ENCODE assay signal across 8 mouse cellular contexts in genomic region chrX:48257011-48257410, GRCm38 (mm10). TPM values are rescaled to one million over a fixed set of nuclear protein-coding genes. Genes with fewer than 3 reads are reported as not detected.
DNase-seq lines count a peak whose midpoint lies in the region; ATAC-seq and TF ChIP-seq lines count a peak whose summit lies in the region.

No protein-coding gene starts in this region.

- H3K4me3 ChIP-seq in kidney, embryonic 16.5 days (ENCODE audit: low read length): peak overlapping the region; percentile 65
- peak overlapping the region; percentile 63 for H3K4me3 ChIP-seq in embryonic facial prominence, embryonic 10.5 days
- H3K4me3 ChIP-seq in hindbrain, postnatal 0 days (ENCODE audit: low read length): peak overlapping the region; percentile 48
- peak overlapping the region; percentile 54 for H3K4me3 ChIP-seq in midbrain, embryonic 15.5 days

- no peak for TF ChIP-seq CTCF in hindbrain, postnatal 0 days (IDR thresholded peaks at IDR 0.05; ENCODE audit: low read depth)

- H3K4me1 ChIP-seq in kidney, embryonic 16.5 days (ENCODE audit: insufficient read depth, low read length): no peaks in the 10 kb centered on the region; the same call in 1 of the 2 replicates
- H3K4me1 ChIP-seq in embryonic facial prominence, embryonic 10.5 days: peaks cover 4% of the 10 kb centered on the region; the same call in 1 of the 2 replicates
- no peaks in the 10 kb centered on the region for H3K4me1 ChIP-seq in hindbrain, postnatal 0 days (ENCODE audit: insufficient read depth, low read length)
- H3K4me1 ChIP-seq in midbrain, embryonic 15.5 days: peaks cover 5% of the 10 kb centered on the region

- 22% methylated on average over 16 of the region's 16 CpGs for WGBS in kidney, embryonic 16.5 days
- WGBS in embryonic facial prominence, embryonic 10.5 days: 19% methylated on average over 16 of the region's 16 CpGs
- WGBS in hindbrain, postnatal 0 days: 18% methylated on average over 16 of the region's 16 CpGs
- 21% methylated on average over 16 of the region's 16 CpGs for WGBS in midbrain, embryonic 15.5 days

- H3K9me3 ChIP-seq in kidney, embryonic 16.5 days (ENCODE audit: low read length): no peaks in the 10 kb centered on the region
- no peaks in the 10 kb centered on the region for H3K9me3 ChIP-seq in embryonic facial prominence, embryonic 10.5 days
- H3K9me3 ChIP-seq in hindbrain, postnatal 0 days (ENCODE audit: low read length): no peaks in the 10 kb centered on the region
- H3K9me3 ChIP-seq in midbrain, embryonic 15.5 days: no peaks in the 10 kb centered on the region

- H3K27ac ChIP-seq in kidney, embryonic 16.5 days (ENCODE audit: low read length): peak overlapping the region; percentile 26; the same call in 1 of the 2 replicates
- H3K27ac ChIP-seq in embryonic facial prominence, embryonic 10.5 days (replicated peaks): no peak overlapping the region
- no peak overlapping the region for H3K27ac ChIP-seq in hindbrain, postnatal 0 days
- H3K27ac ChIP-seq in midbrain, embryonic 15.5 days: 0 out of 2 replicates have a peak overlapping the region, but pooled peaks have one; percentile 53

- H3K36me3 ChIP-seq in kidney, embryonic 16.5 days (ENCODE audit: insufficient read depth, low read length): no peaks in the 10 kb centered on the region
- peaks cover 29% of the 10 kb centered on the region for H3K36me3 ChIP-seq in embryonic facial prominence, embryonic 10.5 days (replicated peaks)
- no peaks in the 10 kb centered on the region for H3K36me3 ChIP-seq in hindbrain, postnatal 0 days (ENCODE audit: insufficient read depth, low read length)
- no peaks in the 10 kb centered on the region for H3K36me3 ChIP-seq in midbrain, embryonic 15.5 days (replicated peaks)

- DNase-seq in kidney, adult 18-20 months: no peak
- DNase-seq in embryonic facial prominence, embryonic 10.5 days (ENCODE audit: low spot score): no peak
- peak; percentile 2 for DNase-seq in hindbrain, postnatal 0 days (ENCODE audit: low spot score)
- DNase-seq in urinary bladder, postnatal 36 days (ENCODE audit: low spot score in 2 of 2): no peak
- no peak for DNase-seq in urinary bladder, postnatal 10 days (ENCODE audit: low spot score)

- peak; percentile 10; the same call in 1 of the 2 replicates for ATAC-seq in kidney, embryonic 16.5 days (ENCODE audit: low FRiP score, low TSS enrichment)
- peak; percentile 16; the same call in 1 of the 2 replicates for ATAC-seq in hindbrain, postnatal 0 days
- ATAC-seq in midbrain, embryonic 15.5 days (replicated peaks): peak; percentile 35; the same call in 1 of the 2 replicates
- no peak for ATAC-seq in inflammation-experienced regulatory T-cells, adult 6 months

- H3K27me3 ChIP-seq in kidney, embryonic 16.5 days (ENCODE audit: insufficient read depth, low read length): no peaks in the 10 kb centered on the region
- H3K27me3 ChIP-seq in embryonic facial prominence, embryonic 10.5 days (replicated peaks; ENCODE audit: low read depth, poor library complexity, severe bottlenecking): no peaks in the 10 kb centered on the region
- no peaks in the 10 kb centered on the region for H3K27me3 ChIP-seq in hindbrain, postnatal 0 days (ENCODE audit: insufficient read depth, low read length)
- no peaks in the 10 kb centered on the region for H3K27me3 ChIP-seq in midbrain, embryonic 15.5 days (replicated peaks)

- H3K9ac ChIP-seq in kidney, embryonic 16.5 days (replicated peaks; ENCODE audit: low read length): peak overlapping the region; percentile 57
- H3K9ac ChIP-seq in hindbrain, postnatal 0 days (replicated peaks; ENCODE audit: low read length): peak overlapping the region; percentile 33; the same call in 1 of the 2 replicates
- peak overlapping the region; percentile 29; the same call in 1 of the 2 replicates for H3K9ac ChIP-seq in midbrain, embryonic 15.5 days

- peak overlapping the region; percentile 58 for H3K4me2 ChIP-seq in kidney, embryonic 16.5 days (replicated peaks; ENCODE audit: low read depth, low read length)
- H3K4me2 ChIP-seq in hindbrain, postnatal 0 days (ENCODE audit: low read depth, low read length): peak overlapping the region; percentile 57
- peak overlapping the region; percentile 58 for H3K4me2 ChIP-seq in midbrain, embryonic 15.5 days

RNA-seq across cellular contexts. Expression of gene Utp14a, which starts 0.3 kb away (rescaled TPM):
- polyA plus RNA-seq in kidney, embryonic 16.5 days (2015; fragmentation: Nextera tagmentation; extraction: Ambion mirVana): 15.6 and 17.8 TPM in 2 replicates
- polyA plus RNA-seq in embryonic facial prominence, embryonic 10.5 days (2016; fragmentation: Nextera tagmentation; extraction: Ambion mirVana): 22.3 and 22.8 TPM in 2 replicates
- 2.8 and 5.8 TPM in 2 replicates for total RNA-seq in hindbrain, postnatal 0 days (2014; rRNA removed)
- polyA plus RNA-seq in hindbrain, postnatal 0 days (2015; fragmentation: Nextera tagmentation; extraction: Ambion mirVana): 12.7 and 13.8 TPM in 2 replicates
- polyA plus RNA-seq in midbrain, embryonic 15.5 days (2015; fragmentation: Nextera tagmentation; extraction: Ambion mirVana): 13.3 and 16.0 TPM in 2 replicates
- polyA plus RNA-seq in inflammation-experienced regulatory T-cells, adult 6 months (2017; shearing (Covaris generic)): 10 to 100 TPM; 24.0 to 33.2 (median 31.7) TPM

RNA-seq across cellular contexts. Expression of gene Zdhhc9, which starts 48.3 kb away (rescaled TPM):
- 4.2 and 4.8 TPM in 2 replicates for polyA plus RNA-seq in kidney, embryonic 16.5 days (2015; fragmentation: Nextera tagmentation; extraction: Ambion mirVana)
- polyA plus RNA-seq in embryonic facial prominence, embryonic 10.5 days (2016; fragmentation: Nextera tagmentation; extraction: Ambion mirVana): 1.9 and 3.1 TPM in 2 replicates
- 35.4 and 38.0 TPM in 2 replicates for total RNA-seq in hindbrain, postnatal 0 days (2014; rRNA removed)
- 5.7 and 6.4 TPM in 2 replicates for polyA plus RNA-seq in hindbrain, postnatal 0 days (2015; fragmentation: Nextera tagmentation; extraction: Ambion mirVana)
- polyA plus RNA-seq in midbrain, embryonic 15.5 days (2015; fragmentation: Nextera tagmentation; extraction: Ambion mirVana): 10.4 and 11.3 TPM in 2 replicates
- polyA plus RNA-seq in inflammation-experienced regulatory T-cells, adult 6 months (2017; shearing (Covaris generic)): 1 to 10 TPM in 2 of 3 experiments, under 1 TPM in 1; 0.91 to 2.3 (median 1.4) TPM

Comparison
In these comparisons a context has a peak if more than half of its experiments do, and no peak if none do; other contexts are left out.
1. H3K27ac ChIP-seq: peak in kidney, embryonic 16.5 days (single experiment) and midbrain, embryonic 15.5 days (single experiment); none in embryonic facial prominence, embryonic 10.5 days (single experiment) and hindbrain, postnatal 0 days (single experiment).
2. Peak in every context shown above with its lines, with median percentiles within 50 percentile points of each other: H3K4me2 ChIP-seq, H3K4me3 ChIP-seq and H3K9ac ChIP-seq.